Mouse (Mus musculus) frontal cortex, adult 2 months (tissue): ENCODE data around the gene Cacng6. TPM values are rescaled to one million over a fixed set of nuclear protein-coding genes. Genes with fewer than 3 reads are reported as not detected.
"Not testable (repeated sequence)": the region's sequence is repeated elsewhere in the genome, so short reads cannot be mapped to it uniquely, and the experiment has no call there.

Source experiments
- DNase-seq, 2 experiments: peaks; one replicate each; pipeline ENCODE4 v3.0.0; 2022; ENCODE audit warnings: low spot score in 1 of 2; ENCODE audit errors: extremely low spot score in 1 of 2
- polyA plus RNA-seq: library from polyadenylated mRNA; depleted of rRNA; stranded (reverse); fragments of >200 nt; gene quantifications from 2 replicates; pipeline ENCODE4 v1.2.3, GENCODE M21; 2012; rRNA removed

Gene Cacng6
- polyA plus RNA-seq, result 3.9 and 4.3 TPM in 2 replicates

- no peak for DNase-seq
Observed at GRCm38 (mm10) chr7:3423895-3424294, at the start of gene Cacng6. Cacng6 (plus strand) TSS chr7:3424195.

GRCm38 (mm10) chr7:3376831-3377230 is 47.2 kb upstream of the Cacng6 start:
- peak in 1 of 2 experiments; percentile 73 for DNase-seq

- DNase-seq, result no peak
Observed at GRCm38 (mm10) chr7:3382123-3382522, 41.9 kb upstream of the Cacng6 start.

GRCm38 (mm10) chr7:3384807-3385319 is 39.1 kb upstream of the Cacng6 start:
- no peak for DNase-seq

GRCm38 (mm10) chr7:3386036-3386730 is 37.8 kb upstream of the Cacng6 start:
- DNase-seq, result no peak

GRCm38 (mm10) chr7:3387761-3388160 is 36.2 kb upstream of the Cacng6 start:
- no peak for DNase-seq

GRCm38 (mm10) chr7:3388885-3389284 is 35.1 kb upstream of the Cacng6 start:
- DNase-seq, result no peak

- DNase-seq, result peak in 1 of 2 experiments; percentile 88
Observed at GRCm38 (mm10) chr7:3389444-3390412, 34.3 kb upstream of the Cacng6 start.

GRCm38 (mm10) chr7:3390413-3391080 is 33.4 kb upstream of the Cacng6 start, which contains the start of gene Cacng8:
Cacng8 (plus strand) TSS chr7:3390683.
- peak in 1 of 2 experiments; percentile 49 for DNase-seq

- no peak for DNase-seq
Observed at GRCm38 (mm10) chr7:3391081-3391451, 32.9 kb upstream of the Cacng6 start.

GRCm38 (mm10) chr7:3391809-3392208 is 32.2 kb upstream of the Cacng6 start:
- peak in 1 of 2 experiments; percentile 46 for DNase-seq

GRCm38 (mm10) chr7:3397355-3397754 is 26.6 kb upstream of the Cacng6 start:
- DNase-seq, result peak in 1 of 2 experiments; percentile 53

- DNase-seq, result no peak
Observed at GRCm38 (mm10) chr7:3397797-3398196, 26.2 kb upstream of the Cacng6 start.

- DNase-seq, result not testable (repeated sequence)
Observed at GRCm38 (mm10) chr7:3398363-3398762, 25.6 kb upstream of the Cacng6 start.

- DNase-seq, result no peak
Observed at GRCm38 (mm10) chr7:3399937-3400336, 24.1 kb upstream of the Cacng6 start.

GRCm38 (mm10) chr7:3409729-3410520 is 14.1 kb upstream of the Cacng6 start:
- DNase-seq, result no peak

- DNase-seq, result peak in 1 of 2 experiments; percentile 59
Observed at GRCm38 (mm10) chr7:3411160-3411941, 12.6 kb upstream of the Cacng6 start.

- peak in 1 of 2 experiments; percentile 71 for DNase-seq
Observed at GRCm38 (mm10) chr7:3412036-3412435, 12.0 kb upstream of the Cacng6 start.

- no peak for DNase-seq
Observed at GRCm38 (mm10) chr7:3414888-3415287, 9.1 kb upstream of the Cacng6 start.
